Mouse (Mus musculus): ENCODE measurements around the gene Eif3k.

DNA sequence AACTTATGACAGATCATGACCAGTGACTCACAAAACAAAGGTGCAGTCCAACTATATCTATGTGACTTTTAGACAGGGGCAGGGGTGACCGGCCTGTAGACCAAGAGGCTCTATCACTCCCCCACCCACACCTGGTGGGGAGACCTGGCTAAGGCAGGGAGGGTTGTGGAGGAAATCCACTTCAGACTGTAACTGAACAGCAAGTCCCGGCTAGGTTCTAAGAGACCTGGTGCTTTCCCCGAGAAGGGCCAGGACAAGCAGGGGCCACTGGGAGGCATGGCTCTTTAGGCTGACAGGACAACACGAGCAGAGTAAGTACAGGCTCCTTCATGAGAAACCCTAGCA is 50.0 kb downstream of the Eif3k start:
- TF ChIP-seq CTCF (IDR thresholded peaks at IDR 0.05; ENCODE audit: control insufficient read depth, insufficient read depth, insufficient read length) = no peak
- TF ChIP-seq FOSL1 (IDR thresholded peaks at IDR 0.05; ENCODE audit: insufficient read depth, low read length, poor library complexity, severe bottlenecking) = no peak

All from C2C12 (cell line).